Mouse (Mus musculus): ENCODE measurements around the gene Kif21a.

Gene Kif21a

GRCm38 (mm10) chr15:91018161-91018860 lies 31.4 kb downstream of the Kif21a start:
- DNase-seq (ENCODE audit: low read depth, low spot score): no peak

GRCm38 (mm10) chr15:91017261-91018160 lies 32.2 kb downstream of the Kif21a start:
- no peak for DNase-seq (ENCODE audit: low read depth, low spot score)

DNA sequence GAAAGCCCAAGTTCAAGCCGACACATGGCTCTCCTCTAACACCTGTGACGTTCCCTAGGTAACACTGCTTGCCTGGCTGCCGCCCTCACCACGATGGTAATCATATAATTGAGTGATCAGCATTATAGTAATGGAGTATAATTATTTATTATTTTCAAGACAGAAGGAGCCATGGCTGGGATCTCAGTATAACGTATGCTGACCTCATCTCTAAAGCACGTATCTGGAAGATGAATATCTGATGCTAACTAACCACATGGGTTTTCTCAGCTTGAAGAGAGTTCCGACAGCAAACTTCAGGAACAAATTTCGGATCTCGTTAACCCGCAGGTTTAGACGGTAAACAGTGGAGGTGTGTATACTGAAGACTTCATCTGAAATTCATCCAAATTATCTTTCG lies 33.4 kb downstream of the Kif21a start:
- no peak for DNase-seq (ENCODE audit: low read depth, low spot score)

- no peak for DNase-seq (ENCODE audit: low read depth, low spot score)
These were observed 36.8 kb downstream of the Kif21a start for GRCm38 (mm10) chr15:91012793-91013580.

GRCm38 (mm10) chr15:91010218-91010617 lies 39.5 kb downstream of the Kif21a start:
- no peak for DNase-seq (ENCODE audit: low read depth, low spot score)

- no peak for DNase-seq (ENCODE audit: low read depth, low spot score)
These were observed 42.5 kb downstream of the Kif21a start for GRCm38 (mm10) chr15:91007123-91007830.

DNA sequence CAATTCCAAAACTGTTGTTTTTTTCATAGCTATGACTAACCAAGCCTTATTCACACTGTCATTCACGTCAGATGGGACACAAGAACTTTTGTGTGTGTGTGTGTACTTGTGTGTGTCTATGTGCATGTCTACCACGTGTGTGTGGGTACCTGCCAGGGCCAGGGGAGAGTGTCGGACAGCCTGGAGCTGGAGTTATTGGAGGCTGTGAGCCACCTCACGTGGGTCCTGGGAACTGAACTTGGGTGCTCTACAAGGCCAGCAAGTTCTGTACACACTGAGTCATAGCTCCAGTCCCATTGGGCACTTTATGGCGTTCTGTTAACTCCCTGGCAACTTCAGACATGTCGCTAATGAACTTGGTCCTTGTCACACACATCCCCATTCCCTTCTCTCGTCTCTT lies 45.0 kb downstream of the Kif21a start:
- no peak for DNase-seq (ENCODE audit: low read depth, low spot score)

DNA sequence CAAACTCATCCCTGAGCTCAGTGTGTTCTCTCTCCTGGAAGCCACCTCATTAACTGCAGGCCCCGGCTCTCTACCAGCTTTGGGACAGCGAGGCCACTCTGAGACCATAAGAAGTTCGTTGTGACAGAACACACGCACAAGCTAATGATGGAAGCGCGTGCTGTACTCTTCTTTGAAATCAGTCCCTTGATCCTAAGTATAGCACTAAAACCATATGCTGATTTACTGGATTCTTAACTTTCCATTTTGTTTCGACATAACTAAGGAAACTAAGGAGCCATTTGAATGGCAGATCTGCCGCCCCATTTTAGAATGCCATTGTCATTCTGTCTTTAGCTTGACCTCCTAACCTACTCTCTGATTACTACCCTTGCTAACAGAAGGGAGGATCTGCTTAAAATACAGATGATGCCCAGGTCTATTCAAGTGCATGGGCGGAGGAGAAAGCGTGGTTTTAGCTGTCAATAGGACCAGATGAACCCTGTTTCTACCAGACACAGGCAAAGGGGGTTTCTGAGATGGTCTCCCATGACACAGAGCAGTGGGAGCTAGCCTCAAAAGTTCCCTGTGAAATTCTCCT lies 48.6 kb downstream of the Kif21a start:
- DNase-seq (ENCODE audit: low read depth, low spot score): no peak

DNA sequence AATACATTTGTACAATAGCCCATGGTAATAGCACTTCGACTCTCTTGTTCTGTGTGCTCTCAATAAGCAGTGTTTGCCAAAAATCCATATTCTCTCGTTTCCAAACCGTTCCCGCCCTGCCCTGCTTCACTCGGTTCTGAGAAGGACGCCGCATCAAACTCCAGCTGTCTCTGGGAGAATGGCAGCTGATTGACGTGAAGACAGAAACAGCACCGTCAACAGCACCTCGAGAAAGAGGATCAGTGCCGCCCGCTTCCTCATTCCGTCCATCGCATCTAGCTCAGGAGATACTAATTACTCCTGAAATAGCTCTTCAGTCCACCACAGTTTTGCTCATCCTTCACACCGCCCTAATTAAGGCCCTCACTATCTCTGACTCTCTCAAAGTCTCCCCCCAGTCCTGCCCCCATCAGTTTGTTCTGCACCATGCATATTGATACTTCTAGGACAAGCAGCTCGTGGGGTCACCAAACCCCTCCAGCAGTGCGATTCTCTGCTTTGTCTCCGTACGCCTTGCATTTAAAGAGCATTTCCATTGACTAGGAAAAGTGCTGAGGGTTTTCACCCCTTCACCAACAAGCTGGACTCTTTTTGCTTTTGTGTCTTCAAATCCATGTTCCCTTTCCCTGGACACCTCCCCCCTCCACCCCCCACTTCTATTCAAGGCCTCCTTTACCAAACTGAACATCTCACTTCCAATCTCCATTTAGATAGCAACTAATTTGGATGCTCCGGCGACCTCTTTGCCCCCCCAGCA lies 49.3 kb downstream of the Kif21a start:
- DNase-seq (ENCODE audit: low read depth, low spot score): no peak

- no peak for DNase-seq (ENCODE audit: low read depth, low spot score)
These were observed 56.9 kb downstream of the Kif21a start for GRCm38 (mm10) chr15:90992871-90993270.

DNA sequence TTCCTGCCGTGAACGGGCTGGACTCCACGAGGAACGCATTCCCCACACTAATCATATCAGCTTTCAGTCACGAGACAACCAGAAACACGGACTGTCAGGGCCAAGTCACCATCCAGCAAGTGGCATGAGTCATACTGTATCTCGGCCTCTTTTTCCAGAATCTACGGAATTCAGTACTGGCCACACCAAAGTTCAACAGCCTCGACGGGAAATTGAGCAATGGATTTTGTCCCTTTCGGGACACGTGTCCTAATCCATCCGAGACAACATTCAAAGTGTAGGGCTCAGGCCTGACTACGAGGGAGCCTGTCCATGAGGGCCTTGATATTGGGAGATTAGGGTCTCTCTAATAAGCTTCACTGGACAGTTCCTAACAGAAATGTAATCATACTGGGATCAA lies 57.4 kb downstream of the Kif21a start:
- DNase-seq (ENCODE audit: low read depth, low spot score): no peak

DNA sequence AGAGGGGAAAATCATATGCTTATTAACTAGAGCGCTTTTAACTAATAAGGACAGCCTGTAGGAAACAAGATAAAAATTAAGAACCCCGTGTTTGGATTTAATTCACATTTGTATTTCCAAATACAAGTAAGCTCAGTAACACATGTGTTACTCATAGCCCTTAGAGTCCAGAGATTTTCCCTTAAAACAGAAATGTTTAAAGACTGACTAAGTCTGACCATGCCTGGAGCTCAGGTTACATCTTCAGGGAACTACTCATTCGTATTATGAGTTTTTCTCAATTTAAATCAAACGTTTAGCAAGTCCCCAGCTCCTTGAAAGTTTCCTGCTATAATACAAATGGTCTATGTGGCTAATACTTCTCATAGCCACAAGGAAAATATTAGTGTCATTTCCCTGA lies 57.9 kb downstream of the Kif21a start:
- no peak for DNase-seq (ENCODE audit: low read depth, low spot score)

- no peak for DNase-seq (ENCODE audit: low read depth, low spot score)
These were observed 62.0 kb downstream of the Kif21a start for GRCm38 (mm10) chr15:90987714-90988250.

DNA sequence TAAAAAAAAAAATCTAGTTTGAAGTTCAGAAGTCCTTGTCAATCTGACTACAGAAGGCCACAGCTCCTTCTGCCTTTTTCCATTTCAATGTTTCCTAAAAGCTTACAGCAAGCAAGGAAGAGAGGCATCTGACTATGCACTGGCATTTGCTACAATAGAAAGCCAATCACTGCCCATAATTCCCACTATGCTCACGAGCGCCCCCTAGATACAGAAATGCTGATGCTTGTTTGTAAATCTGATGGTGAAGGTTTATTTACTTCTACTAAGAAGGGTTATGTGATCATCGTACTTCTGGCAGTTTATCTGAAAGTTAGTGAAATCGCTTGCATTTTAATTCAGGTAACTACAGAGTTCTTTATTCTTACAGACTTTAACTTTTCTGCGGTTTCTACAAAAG lies 73.8 kb downstream of the Kif21a start:
- no peak for DNase-seq (ENCODE audit: low read depth, low spot score)

DNA sequence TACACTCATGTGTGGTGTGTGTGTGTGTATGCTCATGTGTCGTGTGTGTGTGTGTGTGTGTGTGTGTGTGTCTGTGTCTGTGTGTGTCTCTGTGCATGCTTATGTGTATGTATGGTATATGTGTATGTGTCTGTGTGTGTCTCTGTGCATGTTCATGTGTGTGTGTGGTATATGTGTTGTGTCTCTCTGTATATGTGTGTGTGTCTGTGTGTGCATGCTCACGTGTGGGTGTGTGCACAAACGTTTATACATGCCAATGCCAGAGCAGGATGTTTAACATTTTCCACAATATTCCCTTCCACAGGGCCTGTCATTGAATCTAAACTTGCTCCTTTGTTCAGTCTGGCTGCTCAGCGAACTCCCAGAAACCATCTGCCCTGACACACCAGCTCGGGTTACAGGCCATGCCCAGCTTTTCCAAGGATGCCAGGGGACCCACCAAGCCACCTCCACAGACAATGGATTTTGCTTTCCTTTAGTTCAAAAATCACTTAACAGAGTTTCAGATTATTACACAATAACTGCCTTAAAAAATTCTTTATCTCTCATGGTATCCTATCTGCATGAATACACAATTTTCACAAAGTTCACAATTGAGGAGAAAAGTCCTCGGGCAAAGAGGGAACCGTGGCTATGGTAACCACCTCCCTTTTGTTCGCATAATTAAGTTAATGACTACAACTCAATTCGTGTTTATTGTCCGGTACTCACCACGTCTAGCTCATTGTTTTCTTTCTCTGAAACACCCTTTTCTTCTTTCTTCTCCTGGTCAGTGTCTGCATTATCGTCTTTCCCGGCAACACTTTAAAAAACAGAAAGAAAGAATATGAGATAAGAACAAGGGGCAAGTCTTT lies 77.6 kb downstream of the Kif21a start:
- DNase-seq (ENCODE audit: low read depth, low spot score): no peak

GRCm38 (mm10) chr15:90963320-90963719 lies 86.4 kb downstream of the Kif21a start:
- no peak for DNase-seq (ENCODE audit: low read depth, low spot score)

DNA sequence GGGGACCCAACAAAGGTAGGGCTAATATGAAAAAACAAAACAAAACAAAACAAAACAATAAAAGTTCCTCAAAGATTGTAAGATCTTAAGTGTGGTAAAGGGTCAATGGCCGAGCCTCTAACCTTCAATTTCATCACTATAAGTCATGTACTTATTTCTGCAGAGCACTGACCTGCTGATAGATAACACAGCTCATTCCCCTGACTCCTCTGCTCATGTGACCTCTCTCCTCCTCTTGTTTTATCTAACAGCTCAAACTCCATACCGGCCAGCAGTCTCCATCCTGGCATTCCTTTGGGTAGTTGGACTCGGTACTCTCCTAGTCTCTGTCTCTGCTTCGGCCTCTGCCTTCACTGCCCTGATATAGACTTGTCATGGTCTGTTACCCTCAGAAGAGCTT lies 87.2 kb downstream of the Kif21a start:
- no peak for DNase-seq (ENCODE audit: low read depth, low spot score)

DNA sequence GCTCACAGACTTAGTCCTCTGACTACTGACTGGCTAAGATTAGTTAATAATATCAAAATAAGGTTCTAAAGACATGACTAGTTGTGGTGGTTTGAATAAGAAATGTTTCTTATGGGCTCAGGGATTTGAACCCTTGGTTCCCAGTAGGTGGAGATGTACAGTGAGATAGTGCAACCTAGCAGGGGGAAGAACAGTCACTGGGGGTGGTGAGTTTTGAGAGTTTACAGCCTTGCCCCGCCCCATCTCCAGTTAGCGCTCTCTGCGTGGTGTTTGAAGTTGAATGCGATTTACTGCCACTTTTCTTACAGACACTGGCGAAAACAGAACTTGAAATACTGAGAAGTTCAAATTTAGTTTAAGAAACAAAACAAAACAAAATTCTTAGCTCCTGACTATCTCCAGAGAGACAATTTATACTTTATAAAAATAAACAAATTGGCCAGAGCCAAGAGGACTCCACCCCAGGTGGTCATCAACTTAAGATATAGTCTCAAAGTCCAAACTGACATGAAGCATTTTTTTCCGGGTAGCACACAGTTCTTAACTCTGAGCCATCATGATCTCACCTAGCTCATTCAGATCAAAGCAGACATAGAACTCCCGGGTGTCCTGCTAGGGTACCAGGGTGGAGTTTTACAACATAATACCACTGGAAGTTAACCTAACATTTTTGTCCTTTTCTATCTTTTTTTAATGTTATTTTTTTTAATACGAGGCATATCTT lies 88.8 kb downstream of the Kif21a start:
- DNase-seq (ENCODE audit: low read depth, low spot score): no peak

DNA sequence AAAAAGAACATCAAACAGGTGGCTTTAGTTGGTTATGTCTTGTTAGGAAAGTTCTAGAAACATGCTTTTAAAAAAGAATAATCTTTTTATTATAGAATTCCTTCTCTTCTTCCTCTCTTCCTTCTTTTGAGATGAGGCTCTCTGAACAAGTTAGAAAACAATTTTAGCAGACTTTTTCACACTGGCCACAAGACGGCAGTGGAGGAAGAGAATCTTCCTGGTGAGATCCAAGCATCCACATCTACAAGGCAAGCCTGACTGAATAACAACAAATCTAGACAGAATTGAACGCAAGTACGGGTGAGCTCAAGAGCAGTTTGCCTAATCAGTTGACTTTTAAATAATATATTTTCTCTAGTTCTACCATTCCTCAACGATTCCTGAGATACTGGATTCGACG lies 98.4 kb downstream of the Kif21a start:
- no peak for DNase-seq (ENCODE audit: low read depth, low spot score)
